Mouse (Mus musculus) E14TG2a.4 (cell line): ENCODE measurements around the gene H2-Ab1.

Experiments
- H3K27me3 ChIP-seq: 2 replicates; pipeline ENCODE4 v1.6.1; 2014; ENCODE audit warnings: low read length, control low read depth; ENCODE audit not compliant: insufficient read depth
- H3K36me3 ChIP-seq: 2 replicates; pipeline ENCODE4 v1.6.1; 2014; ENCODE audit warnings: low read length, control low read depth; ENCODE audit not compliant: insufficient read depth
- H3K4me1 ChIP-seq: replicated peaks from 2 replicates; pipeline ENCODE4 v1.6.1; 2014; ENCODE audit warnings: low read depth, low read length, control low read depth
- H3K4me3 ChIP-seq: replicated peaks from 2 replicates; pipeline ENCODE4 v1.5.1; 2014; ENCODE audit warnings: mild to moderate bottlenecking, low read length
- H3K9me3 ChIP-seq: 2 replicates; pipeline ENCODE4 v1.6.1; 2014; ENCODE audit warnings: low read length, control low read depth
- CTCF ChIP-seq: conservative IDR thresholded peaks from 2 replicates; pipeline ENCODE4 v1.5.1; 2014; ENCODE audit warnings: low read length
- NANOG ChIP-seq: IDR thresholded peaks from 2 replicates; pipeline ENCODE4 v1.6.1; 2014; ENCODE audit warnings: borderline replicate concordance, low read length, mixed read lengths
- POU5F1 ChIP-seq: IDR thresholded peaks from 2 replicates; pipeline ENCODE4 v1.6.1; 2014; ENCODE audit warnings: low read length, borderline replicate concordance

Gene H2-Ab1

GRCm38 (mm10) chr17:34294249-34294648 lies 36.8 kb downstream of the H2-Ab1 start:
- H3K27me3 ChIP-seq, result peaks cover 20% of the 10 kb centered on the region; the same call in 1 of the 2 replicates
- H3K4me3 ChIP-seq, result no peak overlapping the region
- H3K9me3 ChIP-seq, result no peaks in the 10 kb centered on the region
- H3K36me3 ChIP-seq, result no peaks in the 10 kb centered on the region
- peaks cover 13% of the 10 kb centered on the region for H3K4me1 ChIP-seq
- no peak for TF ChIP-seq POU5F1
- no peak for TF ChIP-seq NANOG
- TF ChIP-seq CTCF, result no peak

DNA sequence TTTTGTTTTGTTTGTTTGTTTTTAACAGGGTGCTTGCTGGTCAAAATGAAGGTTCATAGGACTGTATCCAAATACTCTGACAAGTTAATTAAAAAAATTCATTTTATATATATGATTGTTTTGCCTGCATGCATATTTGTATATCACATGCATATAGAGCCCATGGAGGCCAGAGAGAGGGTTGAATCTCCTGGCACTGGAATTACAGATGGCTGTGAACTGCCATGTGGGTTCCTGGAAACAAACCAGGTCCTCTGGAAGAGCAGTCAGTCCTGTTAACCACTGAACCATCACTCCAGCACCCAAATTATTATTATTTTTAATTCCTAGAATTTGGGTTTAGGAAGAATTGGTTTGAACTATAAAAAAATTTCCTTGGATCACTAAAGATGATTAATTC lies 37.8 kb downstream of the H2-Ab1 start:
- peaks cover 20% of the 10 kb centered on the region; the same call in 1 of the 2 replicates for H3K27me3 ChIP-seq
- peaks cover 17% of the 10 kb centered on the region for H3K4me1 ChIP-seq
- no peak overlapping the region for H3K4me3 ChIP-seq
- no peaks in the 10 kb centered on the region for H3K9me3 ChIP-seq
- no peaks in the 10 kb centered on the region for H3K36me3 ChIP-seq
- no peak for TF ChIP-seq NANOG
- TF ChIP-seq POU5F1, result no peak
- TF ChIP-seq CTCF, result no peak

DNA sequence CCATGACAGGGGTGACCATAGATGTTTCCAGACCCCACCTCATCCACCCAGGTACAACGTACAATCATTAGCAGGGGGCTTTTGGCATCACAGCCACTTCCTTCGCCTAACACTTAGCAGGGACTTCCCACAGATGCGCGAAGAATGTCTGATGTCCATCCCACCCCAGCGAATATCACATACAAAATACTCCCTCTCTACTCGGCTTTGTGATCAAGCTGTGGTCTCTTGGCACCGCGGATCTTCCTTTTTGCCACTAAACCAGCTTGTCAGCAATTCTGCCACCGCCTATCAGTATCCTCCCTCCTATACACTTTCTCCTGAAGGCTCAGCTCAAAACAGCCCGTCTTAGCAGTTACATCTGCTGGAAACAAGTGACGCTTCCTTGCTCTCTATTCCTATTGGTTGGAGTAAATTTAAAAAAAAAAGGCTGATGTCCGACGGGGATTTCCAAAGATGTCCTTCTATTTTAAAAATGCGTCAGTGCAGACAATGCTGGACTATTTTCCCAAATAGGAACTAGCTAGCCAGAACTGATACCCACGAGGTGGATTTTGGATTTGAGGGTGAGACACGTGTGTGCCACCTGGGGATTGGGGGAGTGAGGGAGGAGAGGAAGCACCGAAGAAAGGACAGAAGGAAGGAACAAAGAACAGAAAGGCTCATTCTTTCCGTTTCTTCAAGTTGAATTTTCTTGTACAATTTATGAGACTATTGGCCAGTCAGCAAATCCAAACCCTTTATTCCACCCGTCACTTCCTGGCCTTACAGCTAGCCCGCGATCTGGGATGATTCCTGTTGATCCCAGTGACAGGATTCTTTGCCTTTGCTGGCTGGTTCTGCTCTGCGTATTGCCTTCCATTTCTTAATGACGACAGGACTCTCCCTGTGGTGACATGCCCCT lies 38.7 kb downstream of the H2-Ab1 start:
- no peak for TF ChIP-seq NANOG
- TF ChIP-seq POU5F1, result no peak
- no peak for TF ChIP-seq CTCF
- H3K9me3 ChIP-seq, result no peaks in the 10 kb centered on the region
- H3K4me1 ChIP-seq, result peaks cover 17% of the 10 kb centered on the region
- H3K27me3 ChIP-seq, result peaks cover 20% of the 10 kb centered on the region; the same call in 1 of the 2 replicates
- no peak overlapping the region for H3K4me3 ChIP-seq
- H3K36me3 ChIP-seq, result no peaks in the 10 kb centered on the region

DNA sequence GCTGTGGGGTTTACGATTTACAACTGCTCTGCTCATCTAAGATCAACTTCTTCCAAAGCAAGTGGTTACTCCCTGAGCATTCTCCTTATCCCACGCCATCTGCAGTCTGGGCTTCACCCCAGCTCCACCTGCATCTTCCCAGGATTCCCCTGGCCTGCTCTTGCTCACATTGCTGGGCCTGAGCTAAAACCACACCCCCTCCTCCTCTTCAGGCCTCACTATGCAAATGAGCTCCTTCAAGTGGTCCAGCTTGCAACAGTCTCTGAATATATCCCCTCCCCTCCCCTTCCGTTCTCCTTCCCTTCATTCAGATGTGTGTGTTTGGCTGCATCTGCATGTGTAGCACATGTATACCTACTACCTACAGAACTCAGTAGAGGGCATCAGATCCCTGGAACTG lies 41.9 kb downstream of the H2-Ab1 start:
- peaks cover 15% of the 10 kb centered on the region for H3K4me1 ChIP-seq
- H3K27me3 ChIP-seq, result peaks cover 20% of the 10 kb centered on the region; the same call in 1 of the 2 replicates
- TF ChIP-seq NANOG (no peak), POU5F1 (no peak), CTCF (no peak)
- H3K9me3 ChIP-seq, result no peaks in the 10 kb centered on the region
- no peaks in the 10 kb centered on the region for H3K36me3 ChIP-seq
- H3K4me3 ChIP-seq, result no peak overlapping the region

- H3K27me3 ChIP-seq, result peaks cover 20% of the 10 kb centered on the region; the same call in 1 of the 2 replicates
- no peaks in the 10 kb centered on the region for H3K36me3 ChIP-seq
- no peaks in the 10 kb centered on the region for H3K9me3 ChIP-seq
- TF ChIP-seq CTCF, result no peak
- TF ChIP-seq NANOG, result no peak
- no peak for TF ChIP-seq POU5F1
- no peak overlapping the region for H3K4me3 ChIP-seq
- peaks cover 15% of the 10 kb centered on the region for H3K4me1 ChIP-seq
Observed at GRCm38 (mm10) chr17:34300071-34300470, 42.6 kb downstream of the H2-Ab1 start.

- Histone ChIP-seq H3K36me3 (no peaks in the 10 kb centered on the region), H3K4me1 (peaks cover 12% of the 10 kb centered on the region)
- TF ChIP-seq CTCF (no peak), POU5F1 (no peak), NANOG (no peak)
Observed at GRCm38 (mm10) chr17:34300691-34301566, 43.4 kb downstream of the H2-Ab1 start.

GRCm38 (mm10) chr17:34301670-34302190 lies 44.2 kb downstream of the H2-Ab1 start:
- H3K36me3 ChIP-seq, result no peaks in the 10 kb centered on the region
- H3K27me3 ChIP-seq, result peaks cover 10% of the 10 kb centered on the region; the same call in 1 of the 2 replicates
- H3K9me3 ChIP-seq, result no peaks in the 10 kb centered on the region
- H3K4me1 ChIP-seq, result peaks cover 8% of the 10 kb centered on the region
- TF ChIP-seq CTCF (no peak), POU5F1 (no peak), NANOG (no peak)
- H3K4me3 ChIP-seq, result no peak overlapping the region

More at GRCm38 (mm10) chr17:34300691-34301566, 43.4 kb downstream of the H2-Ab1 start:
- H3K9me3 ChIP-seq, result no peaks in the 10 kb centered on the region
- no peak overlapping the region for H3K4me3 ChIP-seq
- H3K27me3 ChIP-seq, result peaks cover 17% of the 10 kb centered on the region; the same call in 1 of the 2 replicates
